Mouse (Mus musculus): ENCODE results near the gene Igfbp2. TPM values are rescaled to one million over a fixed set of nuclear protein-coding genes. Genes with fewer than 3 reads are reported as not detected.

Gene Igfbp2
- polyA plus RNA-seq, 1 experiment from 2014 or later: 85.0 TPM

GRCm38 (mm10) chr1:72804031-72804430 is 20.3 kb upstream of the Igfbp2 start:
- H3K9ac ChIP-seq: no peak overlapping the region
- no peaks in the 10 kb centered on the region for H3K27me3 ChIP-seq (replicated peaks)
- H3K4me3 ChIP-seq: no peak overlapping the region
- H3K9me3 ChIP-seq: peaks cover 3% of the 10 kb centered on the region; the same call in 1 of the 2 replicates
- no peak overlapping the region for H3K27ac ChIP-seq (replicated peaks)
- H3K4me1 ChIP-seq: peaks cover 9% of the 10 kb centered on the region; the same call in 1 of the 2 replicates
- 77% methylated on average over 4 of the region's 4 CpGs for WGBS
- no peak for ATAC-seq (ENCODE audit: extremely low read depth, insufficient number of reproducible peaks, low FRiP score, low TSS enrichment)
- no peak overlapping the region for H3K4me2 ChIP-seq
- no peaks in the 10 kb centered on the region for H3K36me3 ChIP-seq

GRCm38 (mm10) chr1:72805037-72805436 is 19.3 kb upstream of the Igfbp2 start:
- no peak overlapping the region for H3K4me3 ChIP-seq
- H3K9me3 ChIP-seq: peaks cover 3% of the 10 kb centered on the region; the same call in 1 of the 2 replicates
- no peak overlapping the region for H3K27ac ChIP-seq (replicated peaks)
- H3K36me3 ChIP-seq: no peaks in the 10 kb centered on the region
- peaks cover 9% of the 10 kb centered on the region; the same call in 1 of the 2 replicates for H3K4me1 ChIP-seq
- no peaks in the 10 kb centered on the region for H3K27me3 ChIP-seq (replicated peaks)
- H3K4me2 ChIP-seq: no peak overlapping the region
- no peak for ATAC-seq (ENCODE audit: extremely low read depth, insufficient number of reproducible peaks, low FRiP score, low TSS enrichment)
- 30% methylated on average over 8 of the region's 8 CpGs for WGBS
- no peak overlapping the region for H3K9ac ChIP-seq

- WGBS: 30% methylated on average over 4 of the region's 4 CpGs
- Histone ChIP-seq H3K4me2 (no peak overlapping the region), H3K27ac (replicated peaks) (no peak overlapping the region), H3K9ac (no peak overlapping the region), H3K9me3 (peaks cover under 1% of the 10 kb centered on the region; the same call in 1 of the 2 replicates), H3K27me3 (replicated peaks) (no peaks in the 10 kb centered on the region), H3K36me3 (no peaks in the 10 kb centered on the region), H3K4me1 (peaks cover 9% of the 10 kb centered on the region; the same call in 1 of the 2 replicates), H3K4me3 (no peak overlapping the region)
- ATAC-seq (ENCODE audit: extremely low read depth, insufficient number of reproducible peaks, low FRiP score, low TSS enrichment): no peak
Observed at GRCm38 (mm10) chr1:72805476-72806043, 18.7 kb upstream of the Igfbp2 start.

GRCm38 (mm10) chr1:72806044-72806584 is 18.2 kb upstream of the Igfbp2 start:
- H3K9ac ChIP-seq: no peak overlapping the region
- no peaks in the 10 kb centered on the region for H3K36me3 ChIP-seq
- H3K4me3 ChIP-seq: no peak overlapping the region
- WGBS: 28% methylated on average over 11 of the region's 11 CpGs
- no peak overlapping the region for H3K4me2 ChIP-seq
- ATAC-seq (ENCODE audit: extremely low read depth, insufficient number of reproducible peaks, low FRiP score, low TSS enrichment): no peak; the same call in 1 of the 2 replicates
- peaks cover 5% of the 10 kb centered on the region; the same call in 1 of the 2 replicates for H3K9me3 ChIP-seq
- H3K4me1 ChIP-seq: peaks cover 9% of the 10 kb centered on the region; the same call in 1 of the 2 replicates
- H3K27ac ChIP-seq (replicated peaks): no peak overlapping the region
- no peaks in the 10 kb centered on the region for H3K27me3 ChIP-seq (replicated peaks)

GRCm38 (mm10) chr1:72809304-72809703 is 15.0 kb upstream of the Igfbp2 start:
- WGBS: 89% methylated on average over 7 of the region's 7 CpGs

GRCm38 (mm10) chr1:72809951-72810675 is 14.2 kb upstream of the Igfbp2 start:
- H3K4me3 ChIP-seq: no peak overlapping the region
- no peak overlapping the region for H3K27ac ChIP-seq (replicated peaks)
- H3K9ac ChIP-seq: no peak overlapping the region
- 75% methylated on average over 7 of the region's 7 CpGs for WGBS
- no peak for ATAC-seq (ENCODE audit: extremely low read depth, insufficient number of reproducible peaks, low FRiP score, low TSS enrichment)
- H3K4me1 ChIP-seq: peaks cover 26% of the 10 kb centered on the region
- H3K9me3 ChIP-seq: peaks cover 5% of the 10 kb centered on the region; the same call in 1 of the 2 replicates
- H3K36me3 ChIP-seq: no peaks in the 10 kb centered on the region
- H3K4me2 ChIP-seq: no peak overlapping the region
- H3K27me3 ChIP-seq (replicated peaks): no peaks in the 10 kb centered on the region

More at GRCm38 (mm10) chr1:72809304-72809703, 15.0 kb upstream of the Igfbp2 start:
- no peak overlapping the region for H3K9ac ChIP-seq
- H3K27me3 ChIP-seq (replicated peaks): no peaks in the 10 kb centered on the region
- no peak overlapping the region for H3K27ac ChIP-seq (replicated peaks)
- H3K4me2 ChIP-seq: no peak overlapping the region
- peaks cover 5% of the 10 kb centered on the region; the same call in 1 of the 2 replicates for H3K9me3 ChIP-seq
- no peak overlapping the region for H3K4me3 ChIP-seq
- H3K4me1 ChIP-seq: peaks cover 21% of the 10 kb centered on the region
- H3K36me3 ChIP-seq: no peaks in the 10 kb centered on the region
- ATAC-seq (ENCODE audit: extremely low read depth, insufficient number of reproducible peaks, low FRiP score, low TSS enrichment): no peak

- Histone ChIP-seq H3K9me3 (peaks cover 5% of the 10 kb centered on the region; the same call in 1 of the 2 replicates), H3K27me3 (replicated peaks) (no peaks in the 10 kb centered on the region), H3K36me3 (no peaks in the 10 kb centered on the region), H3K4me3 (no peak overlapping the region), H3K4me2 (no peak overlapping the region), H3K4me1 (peaks cover 26% of the 10 kb centered on the region), H3K9ac (no peak overlapping the region), H3K27ac (replicated peaks) (no peak overlapping the region)
- ATAC-seq (ENCODE audit: extremely low read depth, insufficient number of reproducible peaks, low FRiP score, low TSS enrichment): no peak
- 78% methylated on average over 3 of the region's 3 CpGs for WGBS
Observed at GRCm38 (mm10) chr1:72811061-72811460, 13.2 kb upstream of the Igfbp2 start.

- Histone ChIP-seq H3K36me3 (no peaks in the 10 kb centered on the region), H3K9ac (no peak overlapping the region), H3K9me3 (peaks cover 5% of the 10 kb centered on the region; the same call in 1 of the 2 replicates), H3K4me1 (peaks cover 24% of the 10 kb centered on the region), H3K4me2 (no peak overlapping the region), H3K27me3 (replicated peaks) (no peaks in the 10 kb centered on the region), H3K4me3 (no peak overlapping the region), H3K27ac (replicated peaks) (peak overlapping the region; percentile 20; the same call in 1 of the 2 replicates)
- WGBS: 49% methylated on average over 5 of the region's 5 CpGs
- ATAC-seq (ENCODE audit: extremely low read depth, insufficient number of reproducible peaks, low FRiP score, low TSS enrichment): no peak
Observed at GRCm38 (mm10) chr1:72813089-72813638, 11.1 kb upstream of the Igfbp2 start.

GRCm38 (mm10) chr1:72813639-72814403 is 10.5 kb upstream of the Igfbp2 start:
- Histone ChIP-seq H3K9me3 (peaks cover 5% of the 10 kb centered on the region; the same call in 1 of the 2 replicates), H3K4me3 (no peak overlapping the region), H3K4me1 (peaks cover 24% of the 10 kb centered on the region), H3K9ac (no peak overlapping the region), H3K27ac (replicated peaks) (peak overlapping the region; percentile 20), H3K4me2 (no peak overlapping the region), H3K27me3 (replicated peaks) (no peaks in the 10 kb centered on the region), H3K36me3 (no peaks in the 10 kb centered on the region)
- WGBS: 29% methylated on average over 6 of the region's 6 CpGs
- no peak for ATAC-seq (ENCODE audit: extremely low read depth, insufficient number of reproducible peaks, low FRiP score, low TSS enrichment)

- no peak for ATAC-seq (ENCODE audit: extremely low read depth, insufficient number of reproducible peaks, low FRiP score, low TSS enrichment)
- no peaks in the 10 kb centered on the region for H3K36me3 ChIP-seq
- H3K9me3 ChIP-seq: peaks cover 5% of the 10 kb centered on the region; the same call in 1 of the 2 replicates
- no peak overlapping the region for H3K9ac ChIP-seq
- no peak overlapping the region; the same call in 1 of the 2 replicates for H3K27ac ChIP-seq (replicated peaks)
- no peak overlapping the region for H3K4me3 ChIP-seq
- no peaks in the 10 kb centered on the region for H3K27me3 ChIP-seq (replicated peaks)
- no peak overlapping the region for H3K4me2 ChIP-seq
- peaks cover 24% of the 10 kb centered on the region for H3K4me1 ChIP-seq
- 28% methylated on average over 5 of the region's 5 CpGs for WGBS
Observed at GRCm38 (mm10) chr1:72815184-72815583, 9.1 kb upstream of the Igfbp2 start.

All from heart, embryonic 13.5 days (tissue).